In the genomic region with DNA sequence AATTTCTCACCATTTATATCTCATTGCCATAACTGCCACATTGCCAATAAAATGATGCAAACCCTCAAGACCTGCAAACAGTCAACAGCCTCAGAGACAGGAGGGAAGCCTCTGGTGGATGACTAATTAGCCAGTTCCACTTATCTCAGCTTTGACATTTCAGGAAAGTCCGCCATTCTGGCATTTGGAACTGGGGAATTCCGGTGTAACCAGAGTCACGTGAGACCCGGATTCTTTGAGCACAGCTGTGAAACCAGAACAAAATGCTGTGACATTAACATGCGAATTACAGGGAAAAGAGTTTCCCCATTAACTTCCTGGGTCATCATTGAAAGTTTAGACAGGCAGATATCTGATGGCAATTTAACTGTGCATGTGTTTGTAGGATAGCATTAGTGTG, we compare ENCODE assay signal across 25 mouse cellular contexts.
DNase-seq lines count a peak whose midpoint lies in the region; ATAC-seq and TF ChIP-seq lines count a peak whose summit lies in the region.
"Had no signal": no experiment of that assay in that cellular context is flagged by ENCODE, and none has a peak within 500 bp of the region (broad histone marks: within the 10 kb centered on the region; RNA-seq: fewer than 3 reads in every experiment).

No protein-coding gene starts in this region.

- H3K79me2 ChIP-seq in C2C12 (ENCODE audit: control insufficient read depth, insufficient read depth): no peaks in the 10 kb centered on the region

- WGBS in heart, embryonic 11.5 days (ENCODE audit: insufficient replicate concordance): 47% methylated on average over 5 of the region's 5 CpGs
- 60% methylated on average over 5 of the region's 5 CpGs for WGBS in hindbrain, embryonic 16.5 days

- H3K4me1 ChIP-seq in heart, embryonic 11.5 days (ENCODE audit: control insufficient read depth, insufficient read depth, low read length): no peaks in the 10 kb centered on the region
- no peaks in the 10 kb centered on the region for H3K4me1 ChIP-seq in hindbrain, embryonic 16.5 days (ENCODE audit: control insufficient read depth, insufficient read depth, low read depth, low read length)
- H3K4me1 ChIP-seq: embryonic facial prominence, embryonic 15.5 days; heart, embryonic 15.5 days; hindbrain, embryonic 10.5 days; neural tube, embryonic 15.5 days had no signal

- no peak overlapping the region for H3ac ChIP-seq in C2C12 (ENCODE audit: control insufficient read depth, insufficient read length, low read depth)

- no peaks in the 10 kb centered on the region for H3K79me3 ChIP-seq in C2C12 (ENCODE audit: low read depth)

- H3K4me3 ChIP-seq in heart, embryonic 11.5 days (ENCODE audit: low read depth, low read length): no peak overlapping the region
- no peak overlapping the region for H3K4me3 ChIP-seq in C2C12 (ENCODE audit: insufficient read depth, poor library complexity, severe bottlenecking)
- no peak overlapping the region for H3K4me3 ChIP-seq in hindbrain, embryonic 16.5 days (ENCODE audit: low read length)
- H3K4me3 ChIP-seq: embryonic facial prominence, embryonic 15.5 days; gastrocnemius, adult 2 months; heart, embryonic 15.5 days; hindbrain, embryonic 10.5 days; liver, embryonic 15.5 days; neural tube, embryonic 15.5 days had no signal

- DNase-seq in heart, adult 8-10 months (ENCODE audit: low spot score): peak; percentile 21
- DNase-seq in 3T3-L1 (ENCODE audit: low read depth, low spot score): peak; percentile 55
- DNase-seq in R1 (ENCODE audit: low read depth, low spot score): peak; percentile 61
- DNase-seq in cerebellum, postnatal 36 days: no peak
- DNase-seq: adrenal gland, postnatal 14 days; cerebellum, adult 9-10 months; gastrocnemius, adult 2 months; kidney, adult 9 months; kidney, postnatal 25 days; lung, postnatal 4 days; thymus, adult 18-20 months; thymus, postnatal 4 days had no signal

- no peaks in the 10 kb centered on the region for H3K36me3 ChIP-seq in heart, embryonic 11.5 days (ENCODE audit: control insufficient read depth, insufficient read depth, low read length)
- H3K36me3 ChIP-seq in C2C12 (ENCODE audit: control insufficient read depth, insufficient read depth): no peaks in the 10 kb centered on the region
- no peaks in the 10 kb centered on the region for H3K36me3 ChIP-seq in hindbrain, embryonic 16.5 days (ENCODE audit: control insufficient read depth, insufficient read depth, low read length)
- H3K36me3 ChIP-seq: embryonic facial prominence, embryonic 15.5 days; G1E; heart, embryonic 15.5 days; hindbrain, embryonic 10.5 days; liver, embryonic 15.5 days; neural tube, embryonic 15.5 days had no signal

- H3K9ac ChIP-seq in heart, embryonic 11.5 days (ENCODE audit: low read depth, low read length): no peak overlapping the region
- H3K9ac ChIP-seq in hindbrain, embryonic 16.5 days (ENCODE audit: low read depth, low read length): no peak overlapping the region
- H3K9ac ChIP-seq: embryonic facial prominence, embryonic 15.5 days; heart, embryonic 15.5 days; liver, embryonic 15.5 days; neural tube, embryonic 15.5 days had no signal

- no peaks in the 10 kb centered on the region for H3K9me3 ChIP-seq in heart, embryonic 11.5 days (replicated peaks; ENCODE audit: control insufficient read depth, low read length)
- no peaks in the 10 kb centered on the region for H3K9me3 ChIP-seq in hindbrain, embryonic 16.5 days (ENCODE audit: control insufficient read depth, low read length)
- H3K9me3 ChIP-seq: embryonic facial prominence, embryonic 15.5 days; G1E; heart, embryonic 15.5 days; hindbrain, embryonic 10.5 days; liver, embryonic 15.5 days; neural tube, embryonic 15.5 days had no signal

- no peak overlapping the region for H3K4me2 ChIP-seq in heart, embryonic 11.5 days
- no peak overlapping the region for H3K4me2 ChIP-seq in hindbrain, embryonic 16.5 days (ENCODE audit: low read length)
- H3K4me2 ChIP-seq: embryonic facial prominence, embryonic 15.5 days; heart, embryonic 15.5 days; liver, embryonic 15.5 days; neural tube, embryonic 15.5 days had no signal

- no peaks in the 10 kb centered on the region for H3K27me3 ChIP-seq in heart, embryonic 11.5 days (ENCODE audit: control insufficient read depth, insufficient read depth, low read length)
- H3K27me3 ChIP-seq in C2C12 (ENCODE audit: control insufficient read depth, insufficient read depth, insufficient read length): no peaks in the 10 kb centered on the region
- no peaks in the 10 kb centered on the region for H3K27me3 ChIP-seq in hindbrain, embryonic 16.5 days (replicated peaks; ENCODE audit: control insufficient read depth, insufficient read depth, low read length)
- H3K27me3 ChIP-seq: embryonic facial prominence, embryonic 15.5 days; heart, embryonic 15.5 days; liver, embryonic 15.5 days; neural tube, embryonic 15.5 days had no signal

- ATAC-seq in heart, embryonic 11.5 days (replicated peaks; ENCODE audit: insufficient number of reproducible peaks, low FRiP score, low TSS enrichment): no peak
- ATAC-seq in hindbrain, embryonic 16.5 days: no peak
- ATAC-seq: forebrain, embryonic 14.5 days; hindbrain, postnatal 0 days; intestine, embryonic 16.5 days; midbrain, embryonic 16.5 days had no signal

- no peak for TF ChIP-seq CTCF in C2C12 (IDR thresholded peaks at IDR 0.05; ENCODE audit: control insufficient read depth, insufficient read depth, insufficient read length)

- no peak overlapping the region for H3K27ac ChIP-seq in heart, embryonic 11.5 days (ENCODE audit: low read depth, low read length)
- no peak overlapping the region for H3K27ac ChIP-seq in hindbrain, embryonic 16.5 days (ENCODE audit: low read depth, low read length)
- H3K27ac ChIP-seq: embryonic facial prominence, embryonic 15.5 days; gastrocnemius, adult 2 months; heart, embryonic 15.5 days; hindbrain, embryonic 10.5 days; hindbrain, postnatal 0 days; liver, embryonic 15.5 days; neural tube, embryonic 15.5 days had no signal

TF ChIP-seq in C2C12, 6 proteins besides CTCF, POLR2A, EP300 and RAD21:
- TF ChIP-seq USF1 (IDR thresholded peaks at IDR 0.05; ENCODE audit: low read depth) (peak; percentile 84), MYOD1 (IDR thresholded peaks at IDR 0.05; ENCODE audit: control insufficient read depth, insufficient read length, low read depth) (no peak), FOSL1 (IDR thresholded peaks at IDR 0.05; ENCODE audit: insufficient read depth, low read length, poor library complexity, severe bottlenecking) (no peak)

Comparison
In these comparisons a context has a peak if more than half of its experiments do, and no peak if none do; other contexts are left out.
1. DNase-seq: peak in heart, adult 8-10 months (single experiment), 3T3-L1 (single experiment) and R1 (single experiment); none in cerebellum, postnatal 36 days (0 of 2).